Mouse (Mus musculus) embryonic stem cell, embryonic (primary cell): ENCODE measurements at regions not wholly inside any gene's neighbourhood (a gene's known extent, or its start where the extent isn't known, plus 50 kb on each side); places are given as distances from the start of the nearest gene placed in this dataset.

Source experiments
- CTCF ChIA-PET, 4 experiments: fragments of 300-600 bp in 2 of 4; fragments of 350-600 bp in 2 of 4; sonication (Branson Sonifier 250); formaldehyde crosslinking; loops; one replicate each; lab custom pipeline; 2022; ENCODE audit warnings: inconsistent platforms in 2 of 4; lab: Charles Lee
- POLR2A ChIA-PET, 4 experiments: fragments of 300-600 bp in 2 of 4; fragments of 350-600 bp in 2 of 4; sonication (Branson Sonifier 250); formaldehyde crosslinking; loops; one replicate each; lab custom pipeline; 2022; ENCODE audit warnings: antibody characterized with exemption in 4 of 4, inconsistent platforms in 1 of 4; lab: Charles Lee

DNA sequence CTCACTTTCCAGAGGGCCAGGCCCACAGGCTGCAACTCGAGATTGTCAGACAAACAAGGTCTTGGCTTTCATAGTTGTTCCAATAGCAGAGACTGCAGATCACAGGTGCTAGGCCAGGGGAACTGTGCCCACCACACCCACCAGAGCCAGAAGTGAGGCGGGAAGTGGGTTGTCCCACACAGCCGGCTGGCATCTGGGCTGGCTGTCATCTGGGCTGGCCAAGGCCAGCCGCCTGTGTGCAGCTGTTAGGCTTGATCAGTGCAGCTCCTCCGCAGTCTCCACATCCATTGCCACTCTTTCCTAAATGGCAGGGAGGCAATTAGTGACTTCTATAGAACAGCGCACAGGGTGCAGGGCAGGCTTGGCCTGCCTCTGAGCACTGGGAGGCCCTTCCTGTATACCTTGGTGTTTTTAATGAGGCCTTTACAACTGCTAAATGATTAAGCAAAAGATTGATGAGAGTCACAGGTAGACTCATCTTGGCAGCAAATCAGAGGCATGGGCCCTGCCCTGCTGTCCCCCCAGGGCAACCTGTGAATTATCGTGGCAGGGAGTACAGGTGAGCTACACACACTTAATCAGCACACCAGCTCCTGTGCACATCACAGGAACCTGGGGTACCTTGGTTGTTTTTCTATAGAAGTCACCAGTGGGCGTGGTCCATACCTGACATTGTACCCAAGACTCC is 122.9 kb downstream of the Bmp7 start:
- ChIA-PET CTCF (interaction anchor here in 3 of 4 experiments (0.5 to 1.3 kb wide), 3 partner anchors 14 to 289 kb away, joined by 3 to 6 read pairs (median 3); no protein-coding TSS in a partner anchor), POLR2A (interaction anchor here in 2 of 4 experiments (0.7 to 1.4 kb wide), 4 partner anchors 11 to 168 kb away, joined by 3 to 9 read pairs (median 4); no protein-coding TSS in a partner anchor)
